Mouse (Mus musculus) limb, embryonic 10.5 days (tissue): ENCODE results near the gene Il21r. TPM values are rescaled to one million over a fixed set of nuclear protein-coding genes. Genes with fewer than 3 reads are reported as not detected.

Source experiments
- DNase-seq: peaks from one replicate; pipeline ENCODE4 v3.0.0-alpha.2; 2017; ENCODE audit warnings: low spot score
- H3K27ac ChIP-seq: fragments of 300-500 bp; sonication (generic); 2 replicates; pipeline ENCODE4 v1.5.1; 2016; ENCODE audit warnings: mild to moderate bottlenecking
- H3K27me3 ChIP-seq: fragments of 300-500 bp; sonication (generic); 2 replicates; pipeline ENCODE4 v1.6.1; 2016; ENCODE audit warnings: low read depth, mild to moderate bottlenecking; ENCODE audit not compliant: poor library complexity, severe bottlenecking
- H3K36me3 ChIP-seq: fragments of 300-500 bp; sonication (generic); 2 replicates; pipeline ENCODE4 v1.6.1; 2016; ENCODE audit warnings: mild to moderate bottlenecking, moderate library complexity
- H3K4me1 ChIP-seq: fragments of 300-500 bp; sonication (generic); 2 replicates; pipeline ENCODE4 v1.6.1; 2016
- H3K4me3 ChIP-seq: fragments of 300-500 bp; sonication (generic); 2 replicates; pipeline ENCODE4 v1.5.1; 2016; ENCODE audit warnings: mild to moderate bottlenecking, moderate library complexity
- H3K9me3 ChIP-seq: fragments of 300-500 bp; sonication (generic); replicated peaks from 2 replicates; pipeline ENCODE4 v1.6.1; 2016; ENCODE audit warnings: mild to moderate bottlenecking
- WGBS: fragments of 180-500 bp; shearing (Covaris S2); methylation state at CpG from one replicate; pipeline ENCODE4 v1.1.7; 2016; 5-methylcytosine and 5-hydroxymethylcytosine counted together
- polyA plus RNA-seq: library from polyadenylated mRNA; unstranded; fragments of >200 nt; fragmentation: Nextera tagmentation; extraction: Ambion mirVana; gene quantifications from 2 replicates; pipeline ENCODE4 v1.2.1, GENCODE M21; 2016

The Il21r gene
- polyA plus RNA-seq, 1 experiment from 2014 or later, result 0.21 TPM

DNA sequence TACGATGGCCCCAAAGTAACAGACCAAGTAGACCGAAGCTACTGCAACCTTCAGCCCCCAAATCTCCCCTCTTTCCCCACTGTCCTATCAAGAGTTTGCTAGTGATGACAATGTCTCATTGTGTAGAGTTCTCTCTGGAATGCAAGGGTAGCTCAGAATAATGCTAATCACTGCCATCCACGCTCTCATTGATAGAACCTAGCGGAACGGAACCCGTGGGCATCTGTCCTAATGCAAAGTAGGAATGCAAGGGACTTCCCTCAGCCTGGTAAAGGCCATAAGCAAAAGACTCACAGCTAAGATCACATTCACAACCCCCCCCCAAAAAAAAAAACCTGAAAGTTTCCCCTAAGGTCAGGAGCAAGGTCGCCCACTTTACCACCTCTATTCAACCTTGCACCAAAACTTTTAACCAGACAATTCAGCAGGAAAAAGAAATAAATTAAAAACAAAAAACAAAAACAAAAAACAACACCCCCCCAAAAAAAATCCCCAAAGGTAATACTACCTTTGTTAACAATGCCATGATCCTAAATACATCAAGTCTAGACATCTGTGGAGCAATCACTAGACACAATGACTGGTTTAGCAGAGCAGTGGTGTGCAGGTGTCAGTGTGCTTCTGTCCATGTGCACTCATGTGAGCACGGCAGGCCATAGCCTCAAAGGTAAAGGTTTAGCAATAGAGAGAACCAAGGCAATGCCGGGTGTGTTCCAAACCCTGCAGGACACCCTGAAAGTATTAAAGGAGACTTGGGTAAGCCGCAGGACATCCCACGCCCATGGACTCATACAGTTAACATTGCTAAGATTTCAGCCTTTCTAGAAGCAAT lies 5.5 kb upstream of the Il21r start:
- Histone ChIP-seq H3K9me3 (no peaks in the 10 kb centered on the region), H3K27me3 (no peaks in the 10 kb centered on the region), H3K4me1 (no peaks in the 10 kb centered on the region), H3K36me3 (no peaks in the 10 kb centered on the region), H3K4me3 (no peak overlapping the region), H3K27ac (no peak overlapping the region)
- 90% methylated on average over 11 of the region's 11 CpGs for WGBS
- no peak for DNase-seq

DNA sequence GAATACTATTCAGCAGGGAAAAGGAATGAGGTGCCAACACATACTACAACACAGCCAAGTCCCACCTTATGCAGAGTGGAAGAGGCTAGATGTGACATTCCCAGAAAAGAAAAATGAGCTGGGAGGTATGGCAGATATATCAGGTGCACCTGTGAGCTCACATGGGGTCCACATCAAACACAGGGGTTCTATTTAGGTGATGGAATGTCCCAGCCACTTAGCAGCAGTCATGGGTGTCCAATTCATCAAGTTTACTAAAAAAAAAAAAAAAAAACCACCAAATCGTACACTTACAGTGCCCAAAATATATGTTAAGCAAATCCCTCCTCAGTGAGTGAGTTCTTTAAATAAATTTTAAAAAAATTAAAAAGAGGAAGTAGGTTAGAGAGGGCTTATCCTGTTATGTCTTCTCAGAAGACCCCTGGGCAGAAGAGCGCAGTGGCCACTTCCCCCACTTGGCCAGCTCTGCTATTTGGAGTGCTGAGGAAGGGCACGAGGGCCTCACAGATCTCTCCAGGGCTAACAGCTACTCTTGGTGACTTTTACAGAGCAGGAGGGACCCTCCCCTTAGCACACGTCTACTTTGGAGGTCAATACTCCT lies 3.8 kb upstream of the Il21r start:
- 67% methylated on average over 4 of the region's 4 CpGs for WGBS
- no peaks in the 10 kb centered on the region for H3K36me3 ChIP-seq
- H3K27ac ChIP-seq, result no peak overlapping the region
- no peaks in the 10 kb centered on the region for H3K9me3 ChIP-seq
- H3K27me3 ChIP-seq, result no peaks in the 10 kb centered on the region
- no peak overlapping the region for H3K4me3 ChIP-seq
- no peaks in the 10 kb centered on the region for H3K4me1 ChIP-seq
- DNase-seq, result no peak

GRCm38 (mm10) chr7:125600136-125600535 lies 3.1 kb upstream of the Il21r start:
- Histone ChIP-seq H3K27ac (no peak overlapping the region), H3K4me3 (no peak overlapping the region), H3K4me1 (no peaks in the 10 kb centered on the region), H3K27me3 (no peaks in the 10 kb centered on the region), H3K36me3 (no peaks in the 10 kb centered on the region), H3K9me3 (no peaks in the 10 kb centered on the region)
- no peak for DNase-seq
- 75% methylated on average over 10 of the region's 10 CpGs for WGBS

GRCm38 (mm10) chr7:125600612-125601279 lies 2.5 kb upstream of the Il21r start:
- H3K9me3 ChIP-seq, result no peaks in the 10 kb centered on the region
- H3K4me3 ChIP-seq, result no peak overlapping the region
- DNase-seq, result no peak
- H3K36me3 ChIP-seq, result no peaks in the 10 kb centered on the region
- 52% methylated on average over 6 of the region's 6 CpGs for WGBS
- peaks cover 3% of the 10 kb centered on the region; the same call in 1 of the 2 replicates for H3K4me1 ChIP-seq
- H3K27ac ChIP-seq, result no peak overlapping the region
- no peaks in the 10 kb centered on the region for H3K27me3 ChIP-seq

DNA sequence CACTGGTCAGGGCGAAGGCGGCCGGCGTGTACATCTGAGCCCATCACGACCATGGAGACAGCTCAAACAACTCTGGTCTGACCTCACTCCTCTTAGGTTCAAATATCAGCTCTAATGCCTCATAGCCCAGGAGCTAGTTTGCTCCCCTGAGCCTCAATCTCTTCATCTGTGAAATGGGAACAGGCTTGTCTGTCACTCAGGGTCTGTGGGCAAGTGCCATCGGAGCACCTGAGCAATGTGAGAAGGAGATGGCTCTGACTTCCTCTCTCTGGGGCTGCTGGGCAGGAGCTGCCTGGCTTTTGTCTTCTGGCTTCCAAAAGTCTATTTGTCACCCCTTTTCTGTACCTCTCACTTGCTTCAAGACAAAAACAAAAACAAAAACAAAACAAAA lies 2.0 kb upstream of the Il21r start:
- no peak overlapping the region for H3K27ac ChIP-seq
- H3K36me3 ChIP-seq, result no peaks in the 10 kb centered on the region
- no peaks in the 10 kb centered on the region for H3K9me3 ChIP-seq
- 84% methylated on average over 6 of the region's 6 CpGs for WGBS
- no peak for DNase-seq
- H3K4me1 ChIP-seq, result peaks cover 3% of the 10 kb centered on the region; the same call in 1 of the 2 replicates
- H3K27me3 ChIP-seq, result no peaks in the 10 kb centered on the region
- H3K4me3 ChIP-seq, result no peak overlapping the region

DNA sequence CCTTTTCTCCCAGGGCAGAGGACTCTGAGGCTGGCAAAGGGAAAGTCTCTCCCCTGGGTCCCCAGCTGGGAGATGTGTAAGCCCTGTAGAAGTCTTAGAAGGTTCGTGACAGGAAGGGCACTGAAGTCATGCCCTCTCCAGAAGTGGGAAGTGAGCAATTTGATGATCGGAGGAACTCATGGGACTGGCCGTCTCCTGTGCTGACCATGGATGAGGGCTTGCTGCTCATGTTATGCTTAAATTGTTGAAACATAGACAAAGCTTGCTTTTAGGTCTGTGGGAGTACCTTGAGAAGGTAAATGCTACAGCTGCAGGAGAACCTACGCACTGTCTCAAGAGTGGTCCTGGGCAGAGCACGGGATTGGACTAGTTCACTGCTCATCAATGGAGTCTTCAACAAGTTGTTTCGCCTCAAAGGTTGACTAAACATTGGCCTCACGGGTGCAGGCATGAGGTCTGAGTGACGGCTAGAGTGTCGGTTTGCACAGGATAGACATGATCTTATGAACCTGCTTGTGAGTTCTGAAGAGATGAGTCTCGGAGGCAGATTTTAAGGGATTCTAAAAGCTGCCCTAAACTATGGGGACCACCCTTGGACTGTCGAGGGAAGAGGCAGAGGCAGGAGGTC lies 1.3 kb upstream of the Il21r start:
- Histone ChIP-seq H3K27me3 (no peaks in the 10 kb centered on the region), H3K9me3 (no peaks in the 10 kb centered on the region), H3K4me1 (peaks cover 3% of the 10 kb centered on the region; the same call in 1 of the 2 replicates), H3K27ac (no peak overlapping the region), H3K36me3 (no peaks in the 10 kb centered on the region), H3K4me3 (no peak overlapping the region)
- DNase-seq, result no peak
- WGBS, result 86% methylated on average over 11 of the region's 11 CpGs

- 85% methylated on average over 12 of the region's 12 CpGs for WGBS
Measured at GRCm38 (mm10) chr7:125604362-125605319, 1.4 kb downstream of the Il21r start.

GRCm38 (mm10) chr7:125605725-125606139 lies 2.5 kb downstream of the Il21r start:
- WGBS, result 62% methylated on average over 4 of the region's 4 CpGs
- DNase-seq, result no peak
- Histone ChIP-seq H3K36me3 (no peaks in the 10 kb centered on the region), H3K27me3 (no peaks in the 10 kb centered on the region), H3K9me3 (no peaks in the 10 kb centered on the region), H3K4me3 (no peak overlapping the region), H3K27ac (no peak overlapping the region), H3K4me1 (peaks cover 3% of the 10 kb centered on the region; the same call in 1 of the 2 replicates)

More at GRCm38 (mm10) chr7:125604362-125605319, 1.4 kb downstream of the Il21r start:
- Histone ChIP-seq H3K36me3 (no peaks in the 10 kb centered on the region), H3K9me3 (no peaks in the 10 kb centered on the region), H3K4me3 (no peak overlapping the region), H3K27me3 (no peaks in the 10 kb centered on the region), H3K27ac (no peak overlapping the region), H3K4me1 (peaks cover 3% of the 10 kb centered on the region; the same call in 1 of the 2 replicates)
- DNase-seq, result no peak

GRCm38 (mm10) chr7:125606265-125607164 lies 3.3 kb downstream of the Il21r start:
- no peak overlapping the region for H3K27ac ChIP-seq
- peaks cover 3% of the 10 kb centered on the region; the same call in 1 of the 2 replicates for H3K4me1 ChIP-seq
- 73% methylated on average over 2 of the region's 2 CpGs for WGBS
- no peak overlapping the region for H3K4me3 ChIP-seq
- no peaks in the 10 kb centered on the region for H3K9me3 ChIP-seq
- H3K36me3 ChIP-seq, result no peaks in the 10 kb centered on the region
- DNase-seq, result no peak
- no peaks in the 10 kb centered on the region for H3K27me3 ChIP-seq

GRCm38 (mm10) chr7:125607384-125608182 lies 4.4 kb downstream of the Il21r start:
- H3K27me3 ChIP-seq, result no peaks in the 10 kb centered on the region
- H3K27ac ChIP-seq, result no peak overlapping the region
- no peaks in the 10 kb centered on the region for H3K36me3 ChIP-seq
- no peak overlapping the region for H3K4me3 ChIP-seq
- H3K4me1 ChIP-seq, result peaks cover 3% of the 10 kb centered on the region; the same call in 1 of the 2 replicates
- H3K9me3 ChIP-seq, result no peaks in the 10 kb centered on the region
- WGBS, result 63% methylated on average over 6 of the region's 6 CpGs
- no peak for DNase-seq
